Mouse (Mus musculus) bone marrow macrophage, adult 2 months (primary cell): ENCODE data around the gene Serpina16.

Experiments used
- CTCF ChIP-seq: IDR thresholded peaks from 2 replicates; pipeline ENCODE4 v1.5.1; 2012; ENCODE audit warnings: low read depth, mild to moderate bottlenecking, low read length, moderate library complexity
- POLR2A ChIP-seq: IDR thresholded peaks from 2 replicates; pipeline ENCODE4 v1.6.1; 2012; ENCODE audit warnings: mild to moderate bottlenecking, low read depth, low read length, borderline replicate concordance

DNA sequence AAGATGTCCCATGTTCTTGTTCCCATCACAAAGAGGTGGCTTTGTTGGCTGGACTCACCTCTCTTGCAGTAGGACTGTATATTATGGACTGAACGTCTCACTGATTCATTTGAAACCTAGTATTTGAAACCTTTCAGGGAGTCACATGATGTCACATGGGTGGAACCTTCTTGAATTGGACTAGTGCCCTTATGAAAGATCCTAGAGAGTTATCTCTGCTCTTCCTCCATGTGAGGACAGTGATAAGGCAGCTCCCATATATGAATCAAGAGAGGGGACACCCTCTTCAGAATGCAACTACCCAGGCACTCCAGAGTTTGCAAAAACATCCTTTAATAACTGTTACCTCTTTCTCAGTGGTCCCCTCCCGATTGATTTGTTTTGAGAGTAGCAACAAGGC, 29.6 kb downstream of the Serpina16 start:
- TF ChIP-seq POLR2A (no peak), CTCF (no peak)
